Mouse (Mus musculus) lung, postnatal 10 days (tissue): ENCODE results near the gene Serpina3a.

Experiments
- DNase-seq: peaks from one replicate; pipeline ENCODE4 v3.0.0; 2021

Gene Serpina3a

GRCm38 (mm10) chr12:104143286-104143685 lies 30.8 kb downstream of the Serpina3a start:
- DNase-seq = no peak

- no peak for DNase-seq
Observed at GRCm38 (mm10) chr12:104145571-104145970, 33.0 kb downstream of the Serpina3a start.

- DNase-seq = peak; percentile 13
Observed at GRCm38 (mm10) chr12:104151989-104152388, 39.5 kb downstream of the Serpina3a start.

GRCm38 (mm10) chr12:104153041-104153645 lies 40.6 kb downstream of the Serpina3a start:
- peak; percentile 9 for DNase-seq

- DNase-seq = peak; percentile 7
Observed at GRCm38 (mm10) chr12:104153656-104154055, 41.1 kb downstream of the Serpina3a start, which contains the start of gene Serpina3c. Gene Serpina3c (minus strand): TSS chr12:104153870.
